ENCODE assay signal across 23 mouse cellular contexts in the genomic region with DNA sequence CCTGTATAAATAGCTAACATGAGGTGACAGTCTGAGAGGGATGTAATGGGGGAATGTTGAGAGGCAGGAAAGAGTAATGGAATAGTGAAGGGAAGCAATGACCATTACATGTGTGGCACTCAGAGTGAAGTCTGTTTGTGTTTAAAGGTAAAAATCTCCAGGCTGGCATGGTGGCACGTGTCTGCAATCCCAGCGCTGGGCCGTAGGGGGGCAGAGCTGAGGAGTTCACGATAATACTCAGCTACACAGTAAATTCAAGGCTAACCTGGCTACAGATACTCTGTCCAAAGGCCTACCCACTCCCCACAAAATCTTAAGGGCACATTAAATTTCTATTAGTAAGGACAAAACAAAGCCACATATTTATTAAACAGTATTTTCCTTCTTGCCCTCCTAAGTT. TPM values are rescaled to one million over a fixed set of nuclear protein-coding genes. Genes with fewer than 3 reads are reported as not detected.
DNase-seq lines count a peak whose midpoint lies in the region; ATAC-seq and TF ChIP-seq lines count a peak whose summit lies in the region.
"Had no signal": no experiment of that assay in that cellular context is flagged by ENCODE, and none has a peak within 500 bp of the region (broad histone marks: within the 10 kb centered on the region; RNA-seq: fewer than 3 reads in every experiment).

No protein-coding gene starts in this region.

- no peak for DNase-seq in kidney, postnatal 0 days (ENCODE audit: low spot score)
- peak; percentile 25 for DNase-seq in A20 (ENCODE audit: low read depth, low spot score)
- no peak for DNase-seq in right cerebral cortex, postnatal 25 days
- DNase-seq in cerebellum, adult 11-12 months: no peak
- DNase-seq: heart, postnatal 14 days; kidney, postnatal 10 days; lung, adult 18-20 months; midbrain, embryonic 14.5 days; thymus, postnatal 36 days had no signal

- H3K4me3 ChIP-seq in kidney, postnatal 0 days (replicated peaks; ENCODE audit: low read depth, low read length): no peak overlapping the region
- H3K4me3 ChIP-seq in kidney, embryonic 14.5 days (ENCODE audit: low read length): no peak overlapping the region
- no peak overlapping the region for H3K4me3 ChIP-seq in E14TG2a.4 (replicated peaks; ENCODE audit: low read length)
- H3K4me3 ChIP-seq: embryonic facial prominence, embryonic 13.5 days; forebrain, embryonic 10.5 days; left cerebral cortex, adult 2 months; limb, embryonic 13.5 days; neural tube, embryonic 12.5 days had no signal

- no peak overlapping the region for H3K27ac ChIP-seq in kidney, postnatal 0 days
- no peak overlapping the region for H3K27ac ChIP-seq in kidney, embryonic 14.5 days (ENCODE audit: low read depth, low read length)
- H3K27ac ChIP-seq: embryonic facial prominence, embryonic 13.5 days; forebrain, embryonic 10.5 days; hindbrain, embryonic 14.5 days; left cerebral cortex, adult 2 months; limb, embryonic 13.5 days; neural tube, embryonic 12.5 days had no signal

- H3K4me2 ChIP-seq in kidney, postnatal 0 days (ENCODE audit: low read length): no peak overlapping the region
- H3K4me2 ChIP-seq in kidney, embryonic 14.5 days (replicated peaks; ENCODE audit: low read depth, low read length): no peak overlapping the region
- H3K4me2 ChIP-seq: embryonic facial prominence, embryonic 13.5 days; heart, embryonic 11.5 days; hindbrain, embryonic 14.5 days; limb, embryonic 13.5 days; neural tube, embryonic 12.5 days had no signal

- no peaks in the 10 kb centered on the region for H3K27me3 ChIP-seq in kidney, postnatal 0 days (ENCODE audit: insufficient read depth, low read length)
- H3K27me3 ChIP-seq in kidney, embryonic 14.5 days (ENCODE audit: control insufficient read depth, insufficient read depth, low read length): no peaks in the 10 kb centered on the region
- H3K27me3 ChIP-seq in E14TG2a.4 (ENCODE audit: insufficient read depth, low read length): no peaks in the 10 kb centered on the region
- H3K27me3 ChIP-seq: embryonic facial prominence, embryonic 13.5 days; limb, embryonic 13.5 days; neural tube, embryonic 12.5 days had no signal

- no peaks in the 10 kb centered on the region for H3K4me1 ChIP-seq in kidney, postnatal 0 days (replicated peaks; ENCODE audit: insufficient read depth, low read length)
- no peaks in the 10 kb centered on the region for H3K4me1 ChIP-seq in kidney, embryonic 14.5 days (ENCODE audit: control insufficient read depth, insufficient read depth, low read length)
- H3K4me1 ChIP-seq in E14TG2a.4 (replicated peaks; ENCODE audit: low read depth, low read length): peaks cover 8% of the 10 kb centered on the region
- H3K4me1 ChIP-seq: embryonic facial prominence, embryonic 13.5 days; forebrain, embryonic 10.5 days; limb, embryonic 13.5 days; neural tube, embryonic 12.5 days had no signal

- no peaks in the 10 kb centered on the region for H3K9me3 ChIP-seq in kidney, postnatal 0 days (replicated peaks; ENCODE audit: low read length)
- no peaks in the 10 kb centered on the region for H3K9me3 ChIP-seq in kidney, embryonic 14.5 days (ENCODE audit: control insufficient read depth, low read length)
- H3K9me3 ChIP-seq in E14TG2a.4 (ENCODE audit: low read length): no peaks in the 10 kb centered on the region
- H3K9me3 ChIP-seq: embryonic facial prominence, embryonic 13.5 days; forebrain, embryonic 10.5 days; limb, embryonic 13.5 days; neural tube, embryonic 12.5 days had no signal

- WGBS in kidney, postnatal 0 days: 83% methylated on average over 4 of the region's 4 CpGs
- 86% methylated on average over 4 of the region's 4 CpGs for WGBS in kidney, embryonic 14.5 days

- no peak overlapping the region for H3K9ac ChIP-seq in kidney, postnatal 0 days (ENCODE audit: low read depth, low read length)
- H3K9ac ChIP-seq in kidney, embryonic 14.5 days (ENCODE audit: low read depth, low read length): no peak overlapping the region
- H3K9ac ChIP-seq: embryonic facial prominence, embryonic 13.5 days; hindbrain, embryonic 14.5 days; limb, embryonic 13.5 days; neural tube, embryonic 12.5 days had no signal

- peak; percentile 9; the same call in 1 of the 2 replicates for TF ChIP-seq CTCF in kidney, postnatal 0 days (IDR thresholded peaks at IDR 0.05; ENCODE audit: low read depth)
- peak; percentile 30 for TF ChIP-seq CTCF in E14TG2a.4 (conservative IDR thresholded peaks at IDR 0.05; ENCODE audit: low read length)

- no peak for ATAC-seq in kidney, postnatal 0 days (replicated peaks; ENCODE audit: low FRiP score, low read depth)
- ATAC-seq in kidney, embryonic 14.5 days (ENCODE audit: low FRiP score, low TSS enrichment): no peak
- peak; percentile 73 for ATAC-seq in common myeloid progenitor, adult 5-6 weeks (replicated peaks; ENCODE audit: low read depth, poor library complexity, severe bottlenecking)
- ATAC-seq in monocyte, adult 5-6 weeks (replicated peaks; ENCODE audit: insufficient number of reproducible peaks, low FRiP score, low TSS enrichment, poor library complexity, severe bottlenecking): no peak
- ATAC-seq: intestine, postnatal 0 days had no signal

- H3K36me3 ChIP-seq in kidney, postnatal 0 days (ENCODE audit: insufficient read depth, low read length): peaks cover 22% of the 10 kb centered on the region
- peaks cover 62% of the 10 kb centered on the region for H3K36me3 ChIP-seq in kidney, embryonic 14.5 days (ENCODE audit: control insufficient read depth, insufficient read depth, low read length)
- H3K36me3 ChIP-seq in E14TG2a.4 (ENCODE audit: insufficient read depth, low read length): peaks cover 95% of the 10 kb centered on the region

RNA-seq across cellular contexts. Expression of a gene that starts 18.2 kb away (rescaled TPM):
- polyA plus RNA-seq in kidney, postnatal 0 days (2015; fragmentation: Nextera tagmentation; extraction: Ambion mirVana): 9.5 TPM in 2 replicates
- 25.1 and 28.8 TPM in 2 replicates for polyA plus RNA-seq in kidney, embryonic 14.5 days (2014; fragmentation: Nextera tagmentation; extraction: Ambion mirVana)
- 15.7 and 20.0 TPM in 2 replicates for total RNA-seq in common myeloid progenitor, adult 5-6 weeks (2017)
- total RNA-seq in monocyte, adult 5-6 weeks (2017): 0.11 to 4.4 TPM (median 0.87 TPM) in 3 replicates

RNA-seq across cellular contexts. Expression of a gene that starts 32.7 kb away (rescaled TPM):
- 3.5 and 4.1 TPM in 2 replicates for polyA plus RNA-seq in kidney, postnatal 0 days (2015; fragmentation: Nextera tagmentation; extraction: Ambion mirVana)
- 6.2 and 7.3 TPM in 2 replicates for polyA plus RNA-seq in kidney, embryonic 14.5 days (2014; fragmentation: Nextera tagmentation; extraction: Ambion mirVana)
- total RNA-seq in common myeloid progenitor, adult 5-6 weeks (2017): 9.1 and 17.7 TPM in 2 replicates
- total RNA-seq in monocyte, adult 5-6 weeks (2017): 18.0 to 38.5 TPM (median 22.6 TPM) in 3 replicates

RNA-seq across cellular contexts. Expression of a gene that starts 34.1 kb away (rescaled TPM):
- 0.33 and 0.51 TPM in 2 replicates for polyA plus RNA-seq in kidney, postnatal 0 days (2015; fragmentation: Nextera tagmentation; extraction: Ambion mirVana)
- polyA plus RNA-seq in kidney, embryonic 14.5 days (2014; fragmentation: Nextera tagmentation; extraction: Ambion mirVana): not detected in 2 replicates
- total RNA-seq in common myeloid progenitor, adult 5-6 weeks (2017): not detected in 2 replicates
- 2.1 to 6.9 TPM in 2 of 3 replicates, not detected in the other for total RNA-seq in monocyte, adult 5-6 weeks (2017)
- total RNA-seq: adrenal gland, adult 18-20 months; gastrocnemius, adult 8-10 months had no signal
- polyA plus RNA-seq: forebrain, embryonic 10.5 days; heart, embryonic 11.5 days; limb, embryonic 13.5 days had no signal

RNA-seq across cellular contexts. Expression of a gene that starts 56.0 kb away (rescaled TPM):
- polyA plus RNA-seq in kidney, postnatal 0 days (2015; fragmentation: Nextera tagmentation; extraction: Ambion mirVana): 2.6 and 2.8 TPM in 2 replicates
- polyA plus RNA-seq in kidney, embryonic 14.5 days (2014; fragmentation: Nextera tagmentation; extraction: Ambion mirVana): 3.6 and 7.3 TPM in 2 replicates
- total RNA-seq in common myeloid progenitor, adult 5-6 weeks (2017): 12.2 and 15.4 TPM in 2 replicates
- 6.8 to 13.6 TPM (median 9.7 TPM) in 3 replicates for total RNA-seq in monocyte, adult 5-6 weeks (2017)

RNA-seq across cellular contexts. Expression of a gene that starts 56.0 kb away (rescaled TPM):
- polyA plus RNA-seq in kidney, postnatal 0 days (2015; fragmentation: Nextera tagmentation; extraction: Ambion mirVana): 73.4 and 80.1 TPM in 2 replicates
- polyA plus RNA-seq in kidney, embryonic 14.5 days (2014; fragmentation: Nextera tagmentation; extraction: Ambion mirVana): 105 and 119 TPM in 2 replicates
- total RNA-seq in common myeloid progenitor, adult 5-6 weeks (2017): 134 and 176 TPM in 2 replicates
- total RNA-seq in monocyte, adult 5-6 weeks (2017): 87.0 to 139 TPM (median 114 TPM) in 3 replicates
